In the genomic region with DNA sequence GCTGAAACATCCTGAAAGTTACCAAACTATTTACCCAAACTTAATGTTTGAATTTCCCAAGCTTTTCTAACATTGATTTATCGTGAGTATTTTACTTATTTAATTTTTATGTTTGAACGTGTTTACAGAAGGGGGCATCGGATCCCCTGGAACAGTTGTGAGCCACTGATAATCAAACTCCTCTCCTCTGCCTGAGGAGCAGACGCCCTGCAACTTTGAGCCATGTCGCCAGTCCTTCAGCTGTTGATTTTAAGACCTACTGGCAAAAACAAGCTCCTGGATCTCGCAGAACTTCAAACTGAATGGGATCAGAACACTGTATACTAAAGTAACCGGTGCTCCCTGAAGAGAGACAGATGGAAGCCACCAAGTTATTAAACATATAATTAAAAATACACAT, we compare ENCODE assay signal across 8 mouse cellular contexts. TPM values are rescaled to one million over a fixed set of nuclear protein-coding genes. Genes with fewer than 3 reads are reported as not detected.
DNase-seq lines count a peak whose midpoint lies in the region; ATAC-seq and TF ChIP-seq lines count a peak whose summit lies in the region.

No protein-coding gene starts in this region.

- 17% methylated on average over 7 of the region's 7 CpGs for WGBS in lung, adult 2 months
- 30% methylated on average over 7 of the region's 7 CpGs for WGBS in embryonic facial prominence, embryonic 10.5 days
- WGBS in hindbrain, embryonic 15.5 days: 29% methylated on average over 7 of the region's 7 CpGs
- 30% methylated on average over 7 of the region's 7 CpGs for WGBS in midbrain, embryonic 14.5 days

- no peaks in the 10 kb centered on the region for H3K4me1 ChIP-seq in lung, adult 2 months (ENCODE audit: control insufficient read depth, insufficient read depth, low read length)
- H3K4me1 ChIP-seq in embryonic facial prominence, embryonic 10.5 days: peaks cover 11% of the 10 kb centered on the region
- H3K4me1 ChIP-seq in hindbrain, embryonic 15.5 days (replicated peaks): peaks cover 7% of the 10 kb centered on the region
- H3K4me1 ChIP-seq in midbrain, embryonic 14.5 days (ENCODE audit: control insufficient read depth, insufficient read depth, low read length): peaks cover 10% of the 10 kb centered on the region; the same call in 1 of the 2 replicates

- no peak overlapping the region; the same call in 1 of the 2 replicates for H3K27ac ChIP-seq in embryonic facial prominence, embryonic 10.5 days (replicated peaks)
- H3K27ac ChIP-seq in hindbrain, embryonic 15.5 days (replicated peaks): no peak overlapping the region
- H3K27ac ChIP-seq in midbrain, embryonic 14.5 days (replicated peaks; ENCODE audit: low read depth, low read length): no peak overlapping the region

- no peaks in the 10 kb centered on the region for H3K9me3 ChIP-seq in embryonic facial prominence, embryonic 10.5 days
- H3K9me3 ChIP-seq in hindbrain, embryonic 15.5 days: no peaks in the 10 kb centered on the region
- no peaks in the 10 kb centered on the region for H3K9me3 ChIP-seq in midbrain, embryonic 14.5 days (ENCODE audit: control insufficient read depth, low read length)

- H3K27me3 ChIP-seq in embryonic facial prominence, embryonic 10.5 days (replicated peaks; ENCODE audit: low read depth, poor library complexity, severe bottlenecking): no peaks in the 10 kb centered on the region
- H3K27me3 ChIP-seq in hindbrain, embryonic 15.5 days: no peaks in the 10 kb centered on the region
- H3K27me3 ChIP-seq in midbrain, embryonic 14.5 days (ENCODE audit: control insufficient read depth, insufficient read depth, low read length): no peaks in the 10 kb centered on the region

- no peak overlapping the region for H3K4me3 ChIP-seq in lung, adult 2 months (replicated peaks; ENCODE audit: extremely low read depth, low read depth, low read length)
- peak overlapping the region; percentile 86 for H3K4me3 ChIP-seq in embryonic facial prominence, embryonic 10.5 days
- H3K4me3 ChIP-seq in hindbrain, embryonic 15.5 days: peak overlapping the region; percentile 88
- H3K4me3 ChIP-seq in midbrain, embryonic 14.5 days (replicated peaks; ENCODE audit: low read depth, low read length): no peak overlapping the region

- ATAC-seq in hindbrain, embryonic 15.5 days (ENCODE audit: low FRiP score, low read depth): 0 out of 2 replicates have a peak, but pooled peaks have one; percentile 8
- peak; percentile 12; the same call in 1 of the 2 replicates for ATAC-seq in midbrain, embryonic 14.5 days (ENCODE audit: low FRiP score, low TSS enrichment)

- TF ChIP-seq CTCF in lung, adult 2 months (IDR thresholded peaks at IDR 0.05; ENCODE audit: insufficient read depth, low read length): no peak

- DNase-seq in lung, adult 2 months: peak; percentile 5
- no peak for DNase-seq in lung, postnatal 25 days (ENCODE audit: low spot score)
- DNase-seq in embryonic facial prominence, embryonic 10.5 days (ENCODE audit: low spot score): peak; percentile 17
- no peak for DNase-seq in midbrain, embryonic 14.5 days
- no peak for DNase-seq in thymus, postnatal 10 days (ENCODE audit: low spot score in 2 of 2)
- DNase-seq in urinary bladder, adult 18-20 months (ENCODE audit: low spot score in 2 of 2): no peak
- no peak for DNase-seq in adrenal gland, postnatal 4 days (ENCODE audit: low spot score in 2 of 2)

- H3K9ac ChIP-seq in hindbrain, embryonic 15.5 days: no peak overlapping the region
- H3K9ac ChIP-seq in midbrain, embryonic 14.5 days (replicated peaks; ENCODE audit: low read length): no peak overlapping the region

- H3K36me3 ChIP-seq in embryonic facial prominence, embryonic 10.5 days (replicated peaks): peaks cover 19% of the 10 kb centered on the region
- no peaks in the 10 kb centered on the region for H3K36me3 ChIP-seq in hindbrain, embryonic 15.5 days
- 0 out of 2 replicates have a peak, but pooled peaks cover 5% of the 10 kb centered on the region for H3K36me3 ChIP-seq in midbrain, embryonic 14.5 days (ENCODE audit: control insufficient read depth, insufficient read depth, low read length)

- no peak for TF ChIP-seq POLR2A in lung, adult 2 months (IDR thresholded peaks at IDR 0.05; ENCODE audit: borderline replicate concordance, extremely low read depth, low read depth, low read length)

- peak overlapping the region; percentile 83 for H3K4me2 ChIP-seq in hindbrain, embryonic 15.5 days
- peak overlapping the region; percentile 30; the same call in 1 of the 2 replicates for H3K4me2 ChIP-seq in midbrain, embryonic 14.5 days (ENCODE audit: low read length)

RNA-seq across cellular contexts. Expression of a gene that starts 0.5 kb away (rescaled TPM):
- polyA plus RNA-seq in lung, adult 2 months (2012; rRNA removed): 0.23 and 0.89 TPM in 2 replicates
- 189 and 199 TPM in 2 replicates for polyA plus RNA-seq in embryonic facial prominence, embryonic 10.5 days (2016; fragmentation: Nextera tagmentation; extraction: Ambion mirVana)
- 36.4 and 51.3 TPM in 2 replicates for polyA plus RNA-seq in hindbrain, embryonic 15.5 days (2015; fragmentation: Nextera tagmentation; extraction: Ambion mirVana)
- 24.0 and 49.9 TPM in 2 replicates for polyA plus RNA-seq in midbrain, embryonic 14.5 days (2014; fragmentation: Nextera tagmentation; extraction: Ambion mirVana)
- 10 to 100 TPM; 25.4 to 27.7 TPM for total RNA-seq in adrenal gland, postnatal 4 days (2021)

RNA-seq across cellular contexts. Expression of a gene that starts 4.3 kb away (rescaled TPM):
- not detected in 2 replicates for polyA plus RNA-seq in lung, adult 2 months (2012; rRNA removed)
- polyA plus RNA-seq in embryonic facial prominence, embryonic 10.5 days (2016; fragmentation: Nextera tagmentation; extraction: Ambion mirVana): not detected in 2 replicates
- polyA plus RNA-seq in hindbrain, embryonic 15.5 days (2015; fragmentation: Nextera tagmentation; extraction: Ambion mirVana): 0.32 and 0.52 TPM in 2 replicates
- polyA plus RNA-seq in midbrain, embryonic 14.5 days (2014; fragmentation: Nextera tagmentation; extraction: Ambion mirVana): 0.20 and 0.28 TPM in 2 replicates
- total RNA-seq in adrenal gland, postnatal 4 days (2021): 1 to 10 TPM in 1 of 2 experiments, not detected in 1; 5.2 TPM

Comparison
In these comparisons a context has a peak if more than half of its experiments do, and no peak if none do; other contexts are left out.
1. DNase-seq: peak in lung, adult 2 months (single experiment) and embryonic facial prominence, embryonic 10.5 days (single experiment); none in lung, postnatal 25 days (single experiment), midbrain, embryonic 14.5 days (single experiment), thymus, postnatal 10 days (0 of 2), urinary bladder, adult 18-20 months (0 of 2) and adrenal gland, postnatal 4 days (0 of 2).
2. H3K4me3 ChIP-seq: peak in embryonic facial prominence, embryonic 10.5 days (single experiment) and hindbrain, embryonic 15.5 days (single experiment); none in lung, adult 2 months (single experiment) and midbrain, embryonic 14.5 days (single experiment).
3. RNA of a gene that starts 0.5 kb away (polyA plus RNA-seq): 189 to 199 TPM in embryonic facial prominence, embryonic 10.5 days, 24.0 to 49.9 TPM in midbrain, embryonic 14.5 days and 36.4 to 51.3 TPM in hindbrain, embryonic 15.5 days; 0.23 to 0.89 TPM in lung, adult 2 months; every median in the first group is over 10 times any median in the second.